Mouse (Mus musculus) testis, adult 2 months (tissue): ENCODE measurements at regions not wholly inside any gene's neighbourhood (a gene's known extent, or its start where the extent isn't known, plus 50 kb on each side); places are given as distances from the start of the nearest gene placed in this dataset.

Source experiments
- CTCF ChIP-seq: fragments of 200-500 bp; IDR thresholded peaks from 2 replicates; pipeline ENCODE4 v1.5.1; 2012; ENCODE audit warnings: low read depth, mild to moderate bottlenecking, inconsistent platforms, low read length, moderate library complexity; ENCODE audit not compliant: control insufficient read depth, insufficient read depth, insufficient replicate concordance
- POLR2A ChIP-seq: fragments of 200-500 bp; IDR thresholded peaks from 2 replicates; pipeline ENCODE4 v1.6.1; 2012; ENCODE audit warnings: low read depth, mild to moderate bottlenecking, inconsistent platforms, low read length, moderate library complexity; ENCODE audit not compliant: control insufficient read depth

DNA sequence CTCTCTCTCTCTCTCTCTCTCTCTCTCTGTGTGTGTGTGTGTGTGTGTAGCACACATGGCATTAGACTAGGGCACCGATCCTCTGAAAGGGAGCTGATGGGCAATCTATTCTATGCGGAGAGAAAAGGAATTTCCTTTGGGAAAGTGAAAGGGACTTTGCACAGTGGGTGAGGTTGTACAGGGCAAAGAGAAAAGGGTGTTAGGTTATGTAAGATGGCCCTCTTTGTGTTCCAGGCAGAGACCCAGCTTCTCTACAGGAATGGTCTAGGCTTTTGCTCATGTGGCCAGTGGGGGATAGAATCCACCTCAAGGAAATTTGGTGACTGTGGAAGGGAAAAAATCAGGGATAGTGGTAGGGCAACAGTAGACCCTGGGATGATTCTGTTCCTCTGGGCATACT is 156.2 kb downstream of the Fam43a start:
- no peak for TF ChIP-seq CTCF
- no peak for TF ChIP-seq POLR2A
